Mouse (Mus musculus): ENCODE measurements around the gene Cdh22. TPM values are rescaled to one million over a fixed set of nuclear protein-coding genes. Genes with fewer than 3 reads are reported as not detected.

The Cdh22 gene
- polyA plus RNA-seq, 1 experiment from 2014 or later: 9.0 TPM

DNA sequence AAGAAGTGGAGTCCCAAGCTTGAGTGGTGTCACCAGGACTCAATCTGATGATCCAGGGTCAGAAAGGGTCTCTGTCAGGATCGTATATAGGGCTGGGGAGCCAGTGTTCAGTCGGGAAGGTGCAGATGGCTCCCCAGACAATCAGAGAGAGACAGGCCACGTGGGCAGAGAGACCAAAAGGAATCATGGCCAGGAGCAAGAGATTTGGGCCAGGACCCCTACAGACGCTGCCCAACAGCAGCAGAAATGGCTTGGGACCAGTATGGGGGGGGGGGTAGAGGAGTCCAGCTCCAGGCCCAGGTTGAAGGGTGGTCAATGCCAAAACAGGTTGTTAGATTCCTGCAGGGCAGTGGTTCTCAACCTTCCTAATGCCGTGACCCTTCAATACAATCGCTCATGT is 29.2 kb downstream of the Cdh22 start:
- Histone ChIP-seq H3K27ac (ENCODE audit: low read depth, low read length) (no peak overlapping the region), H3K4me2 (ENCODE audit: low read depth, low read length) (no peak overlapping the region), H3K9me3 (ENCODE audit: control insufficient read depth, low read length) (no peaks in the 10 kb centered on the region), H3K4me3 (ENCODE audit: low read depth, low read length) (no peak overlapping the region), H3K27me3 (ENCODE audit: control insufficient read depth, insufficient read depth, low read length) (peaks cover 4% of the 10 kb centered on the region; the same call in 1 of the 2 replicates), H3K36me3 (ENCODE audit: control insufficient read depth, insufficient read depth, low read length) (no peaks in the 10 kb centered on the region), H3K9ac (replicated peaks; ENCODE audit: low read depth, low read length) (no peak overlapping the region), H3K4me1 (ENCODE audit: control insufficient read depth, insufficient read depth, low read length) (peaks cover 31% of the 10 kb centered on the region)
- 58% methylated on average over 6 of the region's 6 CpGs for WGBS
- no peak for ATAC-seq (ENCODE audit: low read depth)

DNA sequence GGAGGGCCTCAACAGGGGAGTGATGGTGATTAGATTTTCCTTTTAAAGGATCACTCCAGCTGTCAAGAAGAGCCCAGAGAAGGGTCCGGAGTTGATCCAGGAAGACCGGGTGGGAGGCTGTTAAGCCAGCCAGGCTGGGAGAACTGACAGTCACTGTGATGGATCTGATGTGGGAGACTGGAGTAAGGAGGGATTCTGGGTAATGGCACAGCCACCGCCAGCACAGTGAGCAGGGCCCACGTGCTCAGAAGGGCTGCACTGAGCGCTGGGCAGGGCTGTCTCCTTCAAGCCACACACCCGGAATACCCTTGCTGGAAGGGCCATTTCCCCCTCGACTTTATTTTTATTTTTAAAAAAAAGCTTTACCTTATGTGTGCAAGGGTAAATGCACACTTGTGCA is 29.7 kb downstream of the Cdh22 start:
- Histone ChIP-seq H3K9ac (replicated peaks; ENCODE audit: low read depth, low read length) (no peak overlapping the region), H3K4me1 (ENCODE audit: control insufficient read depth, insufficient read depth, low read length) (peaks cover 29% of the 10 kb centered on the region), H3K9me3 (ENCODE audit: control insufficient read depth, low read length) (no peaks in the 10 kb centered on the region), H3K36me3 (ENCODE audit: control insufficient read depth, insufficient read depth, low read length) (no peaks in the 10 kb centered on the region), H3K4me3 (ENCODE audit: low read depth, low read length) (no peak overlapping the region), H3K27me3 (ENCODE audit: control insufficient read depth, insufficient read depth, low read length) (peaks cover 4% of the 10 kb centered on the region; the same call in 1 of the 2 replicates), H3K27ac (ENCODE audit: low read depth, low read length) (no peak overlapping the region), H3K4me2 (ENCODE audit: low read depth, low read length) (no peak overlapping the region)
- ATAC-seq (ENCODE audit: low read depth): peak; percentile 62; the same call in 1 of the 2 replicates
- WGBS: 21% methylated on average over 7 of the region's 7 CpGs

DNA sequence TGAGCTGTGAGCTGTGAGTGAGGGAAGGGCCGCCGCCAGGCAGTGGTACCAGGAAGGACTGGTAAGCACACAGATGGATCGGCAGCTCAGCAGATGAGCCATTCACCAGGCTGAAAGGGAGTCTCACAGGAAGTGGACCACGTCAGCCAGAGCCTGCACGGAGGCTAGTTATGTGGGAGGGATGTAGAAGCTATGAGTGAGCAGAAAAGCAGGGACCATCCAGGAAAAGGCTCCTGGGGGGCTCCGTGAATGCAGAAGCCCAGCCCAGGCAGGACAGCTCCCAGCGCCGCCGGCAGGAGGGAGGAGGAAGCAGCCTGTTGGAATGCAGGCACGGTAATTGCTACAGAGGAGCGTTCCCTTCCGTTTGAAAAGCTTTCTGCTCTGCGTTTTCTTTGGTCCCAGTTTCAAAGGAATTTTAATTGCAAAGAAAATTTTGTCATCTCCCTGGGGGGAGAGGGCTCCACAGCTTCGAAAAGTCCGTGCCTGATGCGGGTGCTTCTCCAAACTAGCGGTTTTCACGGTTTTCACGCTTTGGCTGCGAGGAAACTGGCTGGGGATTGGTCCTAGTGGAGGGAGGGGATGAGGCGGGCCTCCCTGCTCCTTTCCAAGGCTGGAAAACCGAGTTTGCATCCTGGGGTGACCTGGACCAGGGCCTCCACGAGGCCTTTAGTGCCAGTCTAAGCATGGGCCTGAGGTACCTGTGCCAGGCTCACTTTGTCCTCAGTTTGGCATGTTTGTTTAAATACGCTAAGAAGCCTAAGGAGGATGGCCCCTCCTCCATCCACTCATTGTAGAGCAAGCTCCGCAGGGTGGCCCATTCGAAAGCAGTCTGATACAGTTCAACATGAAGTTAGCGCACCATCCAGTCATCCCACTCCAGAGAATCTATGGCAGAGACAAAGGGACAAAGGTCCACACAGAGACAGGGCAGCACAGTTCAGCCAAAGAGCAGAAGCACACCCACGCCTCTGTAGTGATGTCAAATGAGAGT is 32.6 kb downstream of the Cdh22 start:
- peak overlapping the region; percentile 4; the same call in 1 of the 2 replicates for H3K4me3 ChIP-seq (ENCODE audit: low read depth, low read length)
- H3K36me3 ChIP-seq (ENCODE audit: control insufficient read depth, insufficient read depth, low read length): no peaks in the 10 kb centered on the region
- 4% methylated on average over 28 of the region's 28 CpGs for WGBS
- no peaks in the 10 kb centered on the region for H3K9me3 ChIP-seq (ENCODE audit: control insufficient read depth, low read length)
- H3K4me1 ChIP-seq (ENCODE audit: control insufficient read depth, insufficient read depth, low read length): peaks cover 29% of the 10 kb centered on the region
- peak overlapping the region; percentile 25; the same call in 1 of the 2 replicates for H3K9ac ChIP-seq (replicated peaks; ENCODE audit: low read depth, low read length)
- ATAC-seq (ENCODE audit: low read depth): peak; percentile 53; the same call in 1 of the 2 replicates
- no peak overlapping the region for H3K27ac ChIP-seq (ENCODE audit: low read depth, low read length)
- no peaks in the 10 kb centered on the region; the same call in 1 of the 2 replicates for H3K27me3 ChIP-seq (ENCODE audit: control insufficient read depth, insufficient read depth, low read length)
- H3K4me2 ChIP-seq (ENCODE audit: low read depth, low read length): peak overlapping the region; percentile 46

DNA sequence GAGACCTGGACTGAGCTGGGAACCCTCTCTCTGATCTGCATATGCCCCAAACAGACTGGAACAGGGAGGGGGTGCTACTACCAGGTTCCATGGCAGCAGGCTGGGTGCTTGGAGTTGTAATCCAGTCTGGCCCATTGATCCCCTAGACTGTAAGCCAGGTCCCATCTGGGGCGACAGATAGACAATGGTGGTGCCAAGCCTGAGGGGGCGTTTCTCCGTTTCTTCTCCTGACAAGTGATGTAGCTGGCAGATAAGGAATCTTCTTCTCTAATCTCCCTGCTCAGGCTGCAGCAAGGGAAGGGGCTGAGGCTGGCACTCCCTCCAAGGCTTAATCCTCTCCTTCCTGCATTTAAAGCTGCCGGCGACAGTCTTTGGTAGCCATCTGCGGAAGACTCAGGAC is 37.1 kb downstream of the Cdh22 start:
- H3K27ac ChIP-seq (ENCODE audit: low read depth, low read length): no peak overlapping the region
- no peak for ATAC-seq (ENCODE audit: low read depth)
- peaks cover 38% of the 10 kb centered on the region for H3K4me1 ChIP-seq (ENCODE audit: control insufficient read depth, insufficient read depth, low read length)
- H3K4me2 ChIP-seq (ENCODE audit: low read depth, low read length): no peak overlapping the region
- no peak overlapping the region for H3K9ac ChIP-seq (replicated peaks; ENCODE audit: low read depth, low read length)
- H3K9me3 ChIP-seq (ENCODE audit: control insufficient read depth, low read length): no peaks in the 10 kb centered on the region
- WGBS: 78% methylated on average over 6 of the region's 6 CpGs
- no peaks in the 10 kb centered on the region for H3K27me3 ChIP-seq (ENCODE audit: control insufficient read depth, insufficient read depth, low read length)
- no peak overlapping the region for H3K4me3 ChIP-seq (ENCODE audit: low read depth, low read length)
- no peaks in the 10 kb centered on the region for H3K36me3 ChIP-seq (ENCODE audit: control insufficient read depth, insufficient read depth, low read length)

DNA sequence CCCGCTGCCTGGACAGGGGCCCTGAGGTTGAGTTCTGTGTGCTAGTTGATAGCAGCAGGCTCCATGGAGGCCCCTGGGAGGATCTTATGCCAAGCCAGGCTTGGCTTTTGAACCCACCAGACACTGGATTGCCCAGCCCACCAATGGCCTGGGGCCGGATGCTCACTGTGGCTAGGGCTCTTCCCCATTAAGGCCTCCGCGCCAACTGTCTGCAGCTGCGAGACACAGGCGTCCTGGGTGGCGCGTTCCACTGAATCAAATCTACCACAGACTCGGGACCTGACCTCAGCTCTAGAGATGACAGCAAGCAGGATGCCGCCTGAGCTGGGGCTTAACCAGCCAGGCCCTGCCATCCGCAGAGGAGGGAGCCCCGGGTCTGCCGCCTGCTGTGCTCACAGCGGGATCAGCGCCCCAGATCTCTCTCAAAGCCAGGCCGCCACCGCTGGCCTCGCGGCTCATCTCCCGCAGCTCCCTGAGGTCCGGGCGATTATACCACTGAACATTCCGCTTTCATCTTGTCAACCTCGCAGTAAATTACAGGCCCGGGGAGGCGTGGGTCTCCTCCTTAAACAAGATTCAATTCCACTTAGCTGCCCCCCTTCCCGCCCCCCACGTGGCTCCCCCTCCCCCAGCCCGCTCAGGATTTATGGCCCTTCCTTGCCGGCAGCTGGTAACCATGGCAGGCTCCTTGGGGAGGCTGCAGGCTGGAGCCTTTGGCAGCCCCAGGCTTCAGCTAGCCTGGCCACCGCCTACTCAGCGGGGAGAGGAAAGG is 39.1 kb downstream of the Cdh22 start:
- Histone ChIP-seq H3K27me3 (ENCODE audit: control insufficient read depth, insufficient read depth, low read length) (no peaks in the 10 kb centered on the region), H3K9me3 (ENCODE audit: control insufficient read depth, low read length) (no peaks in the 10 kb centered on the region), H3K4me3 (ENCODE audit: low read depth, low read length) (no peak overlapping the region), H3K36me3 (ENCODE audit: control insufficient read depth, insufficient read depth, low read length) (no peaks in the 10 kb centered on the region), H3K27ac (ENCODE audit: low read depth, low read length) (peak overlapping the region; percentile 76), H3K9ac (replicated peaks; ENCODE audit: low read depth, low read length) (peak overlapping the region; percentile 34; the same call in 1 of the 2 replicates), H3K4me1 (ENCODE audit: control insufficient read depth, insufficient read depth, low read length) (peaks cover 25% of the 10 kb centered on the region), H3K4me2 (ENCODE audit: low read depth, low read length) (peak overlapping the region; percentile 35; the same call in 1 of the 2 replicates)
- 2% methylated on average over 31 of the region's 32 CpGs for WGBS
- ATAC-seq (ENCODE audit: low read depth): peak; percentile 76

DNA sequence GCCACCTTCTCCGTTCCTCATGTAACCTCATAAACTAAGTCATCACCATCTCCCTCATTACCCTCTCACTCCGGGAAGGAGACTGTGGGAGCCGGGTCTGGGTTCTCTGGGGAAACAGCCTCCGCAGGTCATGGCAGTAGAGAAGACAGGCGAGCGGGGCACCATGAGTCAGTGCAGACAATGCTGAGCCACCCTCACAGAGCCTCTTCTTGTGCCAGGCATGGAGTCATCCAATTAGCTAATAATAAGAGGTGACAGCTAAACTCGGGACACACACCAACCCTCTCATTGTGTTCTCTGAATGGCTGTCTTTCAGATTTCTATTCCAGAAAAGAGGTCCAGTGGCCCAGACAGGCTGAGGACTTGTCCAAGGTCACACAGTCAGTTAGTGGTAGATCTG is 43.2 kb downstream of the Cdh22 start:
- peaks cover 21% of the 10 kb centered on the region for H3K4me1 ChIP-seq (ENCODE audit: control insufficient read depth, insufficient read depth, low read length)
- 0 out of 2 replicates have a peak, but pooled peaks cover 9% of the 10 kb centered on the region for H3K27me3 ChIP-seq (ENCODE audit: control insufficient read depth, insufficient read depth, low read length)
- no peak for ATAC-seq (ENCODE audit: low read depth)
- WGBS: 54% methylated on average over 7 of the region's 7 CpGs
- no peak overlapping the region for H3K4me2 ChIP-seq (ENCODE audit: low read depth, low read length)
- H3K36me3 ChIP-seq (ENCODE audit: control insufficient read depth, insufficient read depth, low read length): no peaks in the 10 kb centered on the region
- no peak overlapping the region for H3K9ac ChIP-seq (replicated peaks; ENCODE audit: low read depth, low read length)
- H3K9me3 ChIP-seq (ENCODE audit: control insufficient read depth, low read length): no peaks in the 10 kb centered on the region
- H3K27ac ChIP-seq (ENCODE audit: low read depth, low read length): no peak overlapping the region
- no peak overlapping the region for H3K4me3 ChIP-seq (ENCODE audit: low read depth, low read length)

DNA sequence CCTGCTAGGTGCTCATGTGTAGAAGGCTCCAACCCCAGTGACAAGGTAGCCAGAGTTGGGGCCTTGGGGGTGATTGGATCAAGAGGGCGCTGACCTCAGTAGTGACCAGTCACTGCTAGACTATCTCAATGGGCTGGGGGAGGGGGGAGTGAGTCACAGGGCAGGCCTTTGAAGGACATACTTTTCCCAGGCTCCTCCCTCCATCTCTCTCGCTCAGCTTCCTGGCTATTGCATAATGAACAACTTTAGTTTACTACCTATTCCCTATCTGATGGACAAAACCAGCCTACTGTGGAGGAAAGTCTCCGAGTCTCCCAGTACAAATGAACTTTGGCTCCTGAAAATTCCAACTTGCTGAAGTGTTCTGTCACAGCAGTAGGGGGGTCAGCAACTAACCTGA is 45.1 kb downstream of the Cdh22 start:
- Histone ChIP-seq H3K4me1 (ENCODE audit: control insufficient read depth, insufficient read depth, low read length) (peaks cover 4% of the 10 kb centered on the region; the same call in 1 of the 2 replicates), H3K27me3 (ENCODE audit: control insufficient read depth, insufficient read depth, low read length) (0 out of 2 replicates have a peak, but pooled peaks cover 9% of the 10 kb centered on the region), H3K36me3 (ENCODE audit: control insufficient read depth, insufficient read depth, low read length) (no peaks in the 10 kb centered on the region), H3K9me3 (ENCODE audit: control insufficient read depth, low read length) (no peaks in the 10 kb centered on the region), H3K4me3 (ENCODE audit: low read depth, low read length) (no peak overlapping the region), H3K9ac (replicated peaks; ENCODE audit: low read depth, low read length) (no peak overlapping the region), H3K4me2 (ENCODE audit: low read depth, low read length) (no peak overlapping the region), H3K27ac (ENCODE audit: low read depth, low read length) (no peak overlapping the region)
- 69% methylated on average over 3 of the region's 3 CpGs for WGBS
- no peak for ATAC-seq (ENCODE audit: low read depth)

DNA sequence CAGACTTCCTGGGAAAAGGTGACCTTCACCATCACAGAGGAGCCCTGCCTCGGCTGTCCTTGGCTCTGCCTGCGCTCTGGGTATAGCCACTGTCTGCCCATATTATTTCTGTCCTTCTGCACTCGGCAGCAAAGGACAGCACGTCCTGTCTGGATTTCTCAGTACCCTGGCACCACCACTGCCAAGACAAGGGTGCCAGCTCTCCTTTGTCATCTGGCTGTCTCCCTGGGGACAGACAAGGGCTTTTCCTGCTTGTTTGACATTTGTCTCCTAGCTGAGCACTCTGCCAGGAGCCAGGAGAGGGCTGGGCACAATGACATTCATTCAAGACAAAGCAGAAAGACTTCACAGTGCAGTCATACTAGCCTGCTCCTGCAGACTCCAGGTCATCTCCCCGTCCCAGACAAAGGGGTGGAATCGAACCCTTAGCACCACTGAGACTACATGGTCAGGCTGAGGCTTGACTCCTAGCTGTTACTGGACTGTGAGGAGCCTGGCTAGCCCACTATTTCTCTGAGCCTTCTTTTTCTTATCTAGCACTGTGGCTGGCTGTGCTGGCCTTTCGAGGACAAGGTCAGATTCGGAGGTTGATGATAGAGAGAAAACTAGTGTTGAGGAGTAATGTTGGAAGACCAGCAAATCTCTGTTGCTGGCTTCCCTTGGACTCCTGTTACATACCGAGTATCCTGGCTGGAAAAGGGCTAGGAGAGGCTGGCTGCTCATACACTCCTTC is 46.8 kb downstream of the Cdh22 start:
- Histone ChIP-seq H3K9ac (replicated peaks; ENCODE audit: low read depth, low read length) (no peak overlapping the region), H3K27me3 (ENCODE audit: control insufficient read depth, insufficient read depth, low read length) (0 out of 2 replicates have a peak, but pooled peaks cover 9% of the 10 kb centered on the region), H3K4me2 (ENCODE audit: low read depth, low read length) (no peak overlapping the region), H3K9me3 (ENCODE audit: control insufficient read depth, low read length) (no peaks in the 10 kb centered on the region), H3K4me1 (ENCODE audit: control insufficient read depth, insufficient read depth, low read length) (peaks cover 15% of the 10 kb centered on the region; the same call in 1 of the 2 replicates), H3K4me3 (ENCODE audit: low read depth, low read length) (no peak overlapping the region), H3K27ac (ENCODE audit: low read depth, low read length) (no peak overlapping the region), H3K36me3 (ENCODE audit: control insufficient read depth, insufficient read depth, low read length) (no peaks in the 10 kb centered on the region)
- ATAC-seq (ENCODE audit: low read depth): no peak
- 71% methylated on average over 9 of the region's 9 CpGs for WGBS
